Mouse (Mus musculus): ENCODE results near the gene Mef2a.
A peak's percentile ranks its signal among the peaks of the same experiment; 100 is the strongest.

The Mef2a gene

DNA sequence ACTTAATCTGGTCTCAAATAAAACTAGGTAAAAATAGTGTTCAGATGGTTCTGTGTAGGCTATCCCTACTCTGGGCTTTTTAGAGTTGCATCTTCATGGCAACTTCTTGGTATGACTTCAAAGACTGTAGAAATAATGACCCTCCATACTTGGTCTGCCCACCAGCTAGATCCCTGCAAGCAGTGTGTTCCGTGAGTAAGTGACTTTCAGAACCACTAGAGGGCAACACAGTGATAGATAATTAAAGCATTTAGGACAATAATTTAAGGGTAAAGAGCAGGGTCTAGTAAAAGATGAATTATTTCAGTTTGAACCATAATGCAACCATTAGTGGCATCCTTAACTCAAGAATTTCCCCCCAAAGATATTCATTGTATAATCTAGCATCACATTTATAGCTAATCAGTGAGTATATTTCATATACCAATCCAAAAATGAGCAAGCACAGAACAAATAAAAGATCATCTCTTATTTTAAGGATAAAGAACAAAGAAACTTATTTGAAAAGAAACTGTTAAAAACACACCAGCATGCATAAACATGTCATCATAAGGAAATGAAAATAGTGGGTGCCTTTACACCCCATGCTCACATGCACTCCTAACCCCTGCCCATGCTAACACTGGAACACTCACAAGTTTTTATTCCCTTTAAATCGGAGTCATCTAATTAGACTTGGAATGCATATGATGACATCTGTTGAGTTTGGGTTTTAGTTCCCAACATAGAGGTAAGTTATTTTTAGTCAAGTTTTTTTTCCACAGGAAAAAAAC is 129.4 kb downstream of the Mef2a start:
- no peak for DNase-seq

DNA sequence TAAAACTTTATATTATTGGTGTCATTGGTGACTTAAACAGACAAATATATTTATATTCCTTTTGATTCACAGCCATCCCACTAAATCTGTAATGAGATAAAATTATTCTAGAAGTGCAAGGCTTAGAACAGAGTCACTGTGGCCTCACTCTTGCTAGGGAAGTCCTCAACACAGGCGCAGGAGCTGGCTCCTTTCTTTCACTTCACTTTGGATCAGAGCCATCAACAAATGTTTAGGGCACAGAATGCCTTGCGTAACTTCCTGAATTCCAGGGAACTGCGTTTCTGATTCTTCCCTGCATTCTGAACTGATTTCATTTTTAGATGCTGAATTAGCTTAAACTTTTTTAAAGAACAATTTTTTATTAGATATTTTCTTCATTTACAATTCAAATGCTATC is 130.7 kb downstream of the Mef2a start:
- DNase-seq: no peak

DNA sequence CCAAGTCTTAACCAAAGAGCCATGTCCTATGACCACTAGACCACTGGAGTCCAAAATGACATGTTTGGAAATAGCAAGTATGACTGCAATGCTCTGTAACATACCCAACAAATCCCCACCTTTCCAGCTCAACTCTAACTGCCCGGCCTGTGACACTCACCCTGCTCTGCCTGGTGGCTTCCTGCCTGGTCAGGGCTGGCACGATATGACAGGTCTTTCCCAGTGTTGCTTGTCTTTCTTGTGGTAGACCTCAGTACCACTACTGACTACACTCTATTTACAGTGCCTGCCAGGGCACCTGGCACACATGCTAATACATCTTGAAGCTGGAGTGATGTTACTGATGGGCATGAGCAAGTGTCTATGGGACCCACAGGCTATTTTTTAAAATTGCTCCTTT is 134.9 kb downstream of the Mef2a start:
- no peak for DNase-seq

DNA sequence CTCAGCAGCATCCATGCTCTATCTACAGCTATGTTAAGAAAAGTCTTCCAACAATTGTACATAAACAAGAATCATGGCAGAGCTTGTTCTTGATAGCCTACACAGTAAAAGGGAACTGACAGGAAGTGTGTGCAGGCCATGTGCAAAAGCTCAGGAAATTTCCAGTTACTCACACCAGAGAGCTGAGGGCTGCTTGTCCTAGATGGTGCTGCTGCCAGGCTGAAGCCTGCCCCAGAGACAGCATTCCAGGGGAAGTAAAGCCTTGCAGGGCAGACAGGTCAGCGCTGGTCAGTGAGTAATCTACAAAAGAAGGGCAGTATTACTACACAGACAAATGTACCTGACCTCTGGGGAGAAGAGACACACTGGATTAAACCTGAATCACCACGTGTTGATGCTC is 136.3 kb downstream of the Mef2a start:
- no peak for DNase-seq

DNA sequence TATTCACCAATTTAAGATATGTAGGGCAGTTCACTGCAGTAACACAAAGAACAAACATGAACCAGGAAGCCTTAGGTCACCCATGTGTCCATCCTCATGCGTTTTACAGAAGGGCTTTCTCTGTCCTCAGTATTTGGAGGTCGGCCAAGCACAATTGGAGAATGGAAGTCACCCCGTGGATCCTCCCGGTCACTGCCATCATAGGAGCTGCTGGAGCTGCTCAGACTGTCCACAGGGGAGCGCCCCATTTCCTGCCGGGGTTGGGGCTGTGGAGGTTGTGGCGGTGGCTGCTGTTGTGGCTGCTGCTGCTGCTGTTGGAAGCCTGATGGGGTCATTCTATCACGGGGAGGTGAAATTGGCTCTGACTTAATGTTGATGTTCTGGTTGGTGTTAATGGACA is 137.9 kb downstream of the Mef2a start:
- DNase-seq: peak; percentile 13 to 29

DNA sequence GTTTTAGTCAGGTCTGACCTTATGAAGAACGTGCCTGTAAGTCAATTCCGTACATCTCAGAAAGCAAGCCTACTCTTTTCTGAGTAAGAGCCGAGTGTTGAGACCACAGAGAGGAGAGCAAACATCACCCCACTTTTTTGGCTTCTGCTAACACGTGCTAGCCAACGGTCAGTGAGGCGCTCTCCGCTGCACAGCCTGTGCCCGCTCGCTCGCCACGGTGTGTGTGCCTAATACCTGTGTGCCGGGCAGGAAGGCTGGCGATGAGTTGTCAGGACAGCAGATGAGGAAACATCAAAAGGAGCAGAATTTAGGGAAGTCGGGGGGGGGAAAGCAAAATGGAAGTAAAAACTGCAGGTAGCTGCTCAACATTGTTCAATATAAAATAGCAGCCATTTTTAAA is 140.2 kb downstream of the Mef2a start:
- no peak for DNase-seq

DNA sequence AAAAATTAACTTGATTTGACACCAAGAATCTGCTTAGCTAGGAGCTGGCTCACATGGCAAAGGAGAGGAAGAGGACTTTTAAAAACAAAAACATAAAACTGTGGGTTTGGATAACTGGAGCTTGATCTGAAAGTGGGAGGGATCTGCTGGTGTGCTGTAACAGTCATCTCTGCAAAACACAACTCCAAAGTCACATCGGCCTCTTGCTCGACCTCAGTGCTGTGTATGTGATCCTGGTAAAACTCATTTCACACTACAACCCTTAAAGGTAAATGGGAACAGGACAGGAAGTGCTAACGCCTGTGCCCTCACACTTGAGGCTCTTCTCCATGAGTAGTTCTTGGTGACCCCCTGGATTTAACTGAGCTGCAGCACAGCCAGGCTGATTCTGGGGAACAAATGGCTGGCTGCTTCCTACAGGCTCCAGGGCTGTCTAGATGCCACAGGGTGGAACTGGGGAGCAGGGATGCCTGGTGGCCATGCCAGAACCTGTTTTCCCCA is 142.0 kb downstream of the Mef2a start:
- peak in 1 of 2 experiments; percentile 20 for DNase-seq

DNA sequence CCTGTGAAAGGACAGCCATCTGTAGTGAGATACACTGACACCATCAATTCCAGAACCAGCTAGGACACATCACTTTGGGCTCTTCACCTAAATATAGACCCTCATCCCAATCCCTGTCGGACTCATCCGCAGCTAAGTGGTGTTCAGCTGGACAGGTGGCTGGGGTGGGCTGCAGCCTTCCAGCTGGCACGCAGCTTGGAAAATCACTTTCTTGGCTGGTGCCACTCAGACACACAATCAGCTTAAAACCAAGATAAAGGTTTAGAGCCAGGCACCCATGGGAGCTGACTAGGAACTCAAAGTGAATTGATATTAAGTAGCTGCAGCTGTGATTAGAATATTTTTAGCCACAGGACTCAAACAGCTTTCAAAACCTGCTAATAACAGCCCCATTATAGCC is 142.4 kb downstream of the Mef2a start:
- DNase-seq: peak in 1 of 2 experiments; percentile 0

DNA sequence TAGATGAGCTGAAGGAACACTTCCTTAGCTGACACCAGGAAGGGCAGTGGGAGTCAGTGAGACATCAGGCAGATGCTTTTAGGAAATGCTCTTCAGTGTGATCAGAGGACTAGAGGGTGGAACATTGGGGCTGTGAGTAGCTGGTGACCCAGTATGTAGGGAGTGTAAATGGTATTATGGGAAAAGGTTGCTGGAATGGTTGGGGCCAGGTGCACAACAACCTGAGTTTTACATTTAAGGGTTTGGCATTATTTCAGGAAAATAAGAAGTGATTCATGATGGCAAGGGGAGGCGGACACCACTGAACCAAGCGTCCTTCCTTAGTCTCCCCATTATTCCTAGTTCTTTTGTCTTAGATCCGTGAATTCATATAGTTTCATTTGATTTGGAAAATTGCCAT is 143.0 kb downstream of the Mef2a start:
- peak in 1 of 2 experiments; percentile 1 for DNase-seq

DNA sequence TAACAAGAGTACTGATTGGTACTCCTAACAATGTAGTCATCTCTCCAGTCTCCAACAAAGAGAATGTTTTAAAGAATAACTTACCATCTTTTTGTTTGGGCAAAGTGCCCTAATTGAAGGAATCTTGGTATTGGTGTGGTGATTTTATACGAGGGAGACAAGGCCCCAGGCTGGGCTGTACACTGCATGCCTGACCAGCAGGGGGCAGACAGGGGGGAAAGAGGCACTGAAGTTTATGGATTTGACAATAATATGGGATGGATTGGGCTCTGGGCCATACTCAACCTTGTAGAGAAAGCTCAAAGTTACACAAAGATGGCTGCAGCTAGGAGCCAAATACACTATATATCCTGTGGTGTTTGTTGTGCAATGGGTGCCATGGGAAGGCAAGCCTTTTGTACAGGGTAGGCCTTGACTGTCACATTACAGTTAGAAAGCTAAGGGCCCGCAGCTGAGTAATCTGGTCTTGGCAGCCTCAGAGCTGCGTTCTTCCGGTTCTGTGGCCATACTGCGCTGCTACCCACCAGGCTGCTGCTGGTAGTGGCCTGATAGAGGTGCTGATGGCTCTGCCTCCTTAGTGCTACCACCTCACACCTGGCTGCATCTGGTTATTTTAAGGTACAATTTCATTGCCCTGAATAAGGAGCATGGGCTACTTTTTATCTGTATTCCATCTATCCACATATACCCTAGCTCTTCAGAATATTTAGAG is 143.6 kb downstream of the Mef2a start:
- no peak for DNase-seq

DNA sequence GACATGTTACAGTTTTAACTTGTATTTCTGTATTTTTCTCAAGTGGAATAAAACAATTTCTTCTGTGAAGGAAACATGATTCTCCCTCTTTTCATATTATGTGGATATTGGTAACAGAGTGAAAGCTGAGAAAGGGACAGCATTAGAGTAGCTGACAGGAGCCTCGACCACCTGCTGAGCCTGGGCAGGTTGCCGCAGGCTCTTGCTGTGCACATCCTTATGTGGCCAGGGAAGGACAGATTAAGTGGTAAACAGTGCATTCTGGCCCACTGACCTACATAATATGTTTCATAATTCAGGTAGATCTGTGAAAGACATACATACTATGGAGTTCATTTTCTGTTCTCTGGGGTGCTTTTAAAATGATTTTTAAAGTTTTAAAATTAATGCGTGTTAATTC is 144.3 kb downstream of the Mef2a start:
- no peak for DNase-seq

DNA sequence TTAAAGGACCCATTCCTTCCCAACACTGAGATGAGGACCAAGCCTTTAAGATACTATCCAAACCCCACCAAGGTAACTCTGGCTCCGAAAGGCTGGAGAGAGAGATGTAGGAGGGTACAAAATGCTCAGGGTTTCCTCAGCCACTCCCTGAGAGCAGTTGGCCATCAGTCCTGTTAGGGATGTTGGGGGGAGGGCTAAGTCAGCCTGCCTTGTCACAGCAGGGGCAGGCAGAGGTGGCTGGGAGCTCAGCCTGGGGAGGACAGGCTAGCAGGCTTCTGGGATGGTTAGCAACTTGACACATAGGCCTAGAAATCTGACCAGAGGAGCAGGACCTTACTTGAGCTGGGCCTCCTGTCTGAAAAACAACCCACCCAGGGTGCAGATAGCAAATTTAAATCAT is 145.1 kb downstream of the Mef2a start:
- DNase-seq: no peak

DNA sequence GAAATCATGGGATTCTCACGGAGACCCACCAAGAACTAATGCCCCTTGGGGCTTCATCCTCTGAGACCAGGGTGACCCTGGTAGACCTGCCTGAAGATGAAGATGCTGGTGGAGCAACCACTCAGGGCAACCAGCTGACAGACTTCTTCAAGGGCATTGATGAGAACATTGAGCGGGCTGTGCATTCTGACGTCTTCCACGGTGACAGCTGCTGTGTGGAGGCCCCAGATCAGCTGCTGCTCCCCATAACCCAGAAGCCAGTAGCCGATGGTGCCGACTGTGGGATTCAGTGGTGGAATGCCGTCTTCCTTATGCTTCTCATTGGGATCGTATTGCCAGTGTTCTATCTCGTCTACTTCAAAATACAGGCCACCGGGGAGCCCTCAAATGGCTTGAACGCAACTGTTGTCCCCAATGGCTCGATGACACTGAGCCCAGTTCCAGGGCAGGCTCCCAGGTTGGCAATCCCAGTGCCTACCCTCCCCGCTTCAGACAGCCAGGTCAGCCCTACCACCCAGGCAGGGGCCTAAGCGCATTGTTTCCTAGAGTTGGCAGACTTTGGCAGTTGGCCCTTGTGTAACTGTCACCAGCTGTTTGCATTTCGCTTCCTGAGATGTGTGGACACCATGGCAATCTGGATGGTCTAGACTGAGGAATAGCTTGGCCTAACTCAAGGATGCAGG is 146.6 kb downstream of the Mef2a start:
- DNase-seq: no peak

DNA sequence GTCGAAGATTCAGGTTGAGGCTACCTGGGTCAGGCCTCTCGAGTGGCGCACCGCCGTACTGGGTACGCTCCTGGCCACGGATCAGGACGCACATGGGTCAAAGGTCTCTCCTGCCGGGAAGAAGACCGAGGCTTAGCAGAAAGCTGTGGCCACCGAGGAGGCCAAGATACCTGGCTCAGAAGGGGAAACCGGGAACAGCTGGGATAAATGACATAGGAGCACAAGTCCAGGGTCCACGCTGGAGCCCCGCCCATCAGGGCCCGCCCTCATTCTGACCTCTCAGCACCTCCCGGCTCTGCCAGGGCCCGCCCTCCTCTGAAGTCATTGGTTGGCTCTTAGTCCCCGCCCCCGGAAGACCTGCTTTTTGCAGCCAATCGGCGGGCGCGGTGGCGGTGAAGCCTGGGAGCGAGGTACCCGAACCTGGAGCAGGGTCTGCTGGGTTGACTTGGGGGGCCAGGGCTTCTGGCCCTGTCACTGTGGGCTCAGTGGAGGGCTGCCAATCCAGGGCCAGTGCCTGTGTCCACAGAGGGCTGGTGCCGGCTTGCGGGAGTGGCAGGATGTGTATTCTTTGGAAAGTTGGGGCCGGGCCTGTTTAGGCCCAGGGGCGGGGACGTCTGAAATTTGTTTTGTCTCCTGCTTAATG is 150.3 kb downstream of the Mef2a start, which contains the start of gene Lysmd4:
Lysmd4 (plus strand) TSS at position 325 of the 643 bp plus-strand sequence.
- peak; percentile 99 for DNase-seq

DNA sequence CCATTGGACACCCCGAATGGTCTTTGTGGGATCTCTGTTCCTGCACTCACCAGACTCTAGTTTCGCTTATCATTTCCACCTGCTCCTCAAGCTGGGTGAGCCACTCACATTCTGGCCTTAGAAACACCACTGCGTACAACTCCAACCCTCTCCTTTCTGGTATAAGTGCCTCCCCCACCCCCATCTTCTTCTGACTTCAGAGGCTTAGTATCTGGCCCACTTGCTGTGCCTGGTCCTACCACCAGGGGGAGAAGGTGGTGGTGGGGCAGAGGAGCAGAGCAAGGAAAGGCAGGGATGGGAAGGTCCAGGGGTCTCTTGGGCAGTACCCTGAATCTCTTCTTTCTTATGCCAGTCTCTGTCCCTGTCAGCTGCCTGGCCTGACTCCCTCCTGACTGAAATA is 155.6 kb downstream of the Mef2a start:
- DNase-seq: peak; percentile 22 to 70

DNA sequence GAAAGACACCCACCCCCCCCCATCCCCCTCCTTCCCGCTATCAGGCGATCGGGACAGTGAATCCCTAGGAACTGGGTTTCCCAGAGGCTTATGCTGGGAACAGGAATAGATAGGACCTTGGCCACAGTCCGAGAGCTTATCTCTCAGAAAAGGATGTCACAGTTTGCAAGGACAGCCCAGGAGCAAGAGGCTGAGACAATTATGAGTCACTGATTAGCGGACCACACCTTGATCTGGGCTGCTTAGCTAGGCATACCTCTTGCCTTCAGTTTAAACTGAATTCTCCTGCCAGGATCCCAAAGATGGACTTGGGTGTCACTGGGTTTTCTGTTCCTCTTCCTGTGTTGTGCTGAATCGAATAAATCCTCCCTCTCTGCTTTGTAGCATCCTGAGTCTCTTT is 156.3 kb downstream of the Mef2a start:
- DNase-seq: no peak

DNA sequence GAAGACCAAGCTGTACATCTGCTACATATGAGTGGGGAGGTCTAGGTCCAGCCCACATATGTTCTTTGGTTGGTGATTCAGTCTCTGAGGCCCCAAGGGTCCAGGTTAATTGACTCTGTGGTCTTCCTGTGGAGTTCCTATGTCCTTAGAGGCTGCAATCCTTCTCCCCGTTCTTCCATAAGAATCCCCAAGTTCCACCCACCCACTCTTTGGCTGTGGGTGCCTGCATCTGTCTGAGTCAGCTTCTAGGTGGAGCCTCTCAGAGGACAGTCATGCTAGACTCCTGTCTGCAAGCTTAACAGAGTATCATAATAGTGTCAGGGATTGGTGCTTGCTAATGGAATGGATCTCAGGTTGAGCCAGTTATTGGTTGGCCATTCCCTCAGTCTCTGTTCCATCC is 159.1 kb downstream of the Mef2a start:
- no peak for DNase-seq

DNA sequence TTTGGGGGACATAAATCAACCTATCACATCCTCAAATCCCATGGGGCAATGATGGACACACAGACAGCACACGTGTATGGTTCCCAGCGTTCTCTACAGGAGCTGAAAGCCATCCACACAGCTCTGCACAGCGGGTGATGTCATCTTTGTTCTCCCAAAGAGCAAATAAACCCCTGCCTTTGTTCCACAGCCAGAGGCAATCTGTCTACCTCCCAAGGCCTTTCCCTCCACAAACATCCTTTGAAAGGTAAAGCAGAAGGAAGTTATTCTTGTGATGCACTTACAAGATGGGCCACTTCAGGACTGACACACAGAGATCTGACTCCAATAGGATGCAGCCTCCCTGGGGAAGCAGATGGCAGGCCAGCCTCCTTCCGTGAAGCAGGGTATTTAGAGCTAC is 160.7 kb downstream of the Mef2a start:
- DNase-seq: no peak

DNA sequence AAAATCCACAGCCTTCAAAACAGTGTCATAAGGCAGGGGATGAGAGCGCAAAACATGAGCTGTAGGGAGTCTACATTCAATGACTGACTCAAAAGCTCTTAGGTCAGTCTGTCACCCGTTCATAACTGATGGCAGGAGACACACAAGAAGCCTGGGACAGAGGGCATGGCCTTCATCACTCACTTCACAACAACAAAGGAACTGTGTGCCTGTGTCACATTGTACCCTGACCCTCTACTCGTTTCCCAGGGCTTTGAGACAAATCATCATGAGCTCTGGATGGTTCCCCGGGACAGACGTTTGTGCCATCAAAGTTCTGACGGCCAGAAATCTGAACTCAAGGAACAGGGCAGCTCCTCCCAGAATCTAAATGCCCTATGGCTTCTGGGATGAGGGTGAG is 161.3 kb downstream of the Mef2a start:
- no peak for DNase-seq

DNA sequence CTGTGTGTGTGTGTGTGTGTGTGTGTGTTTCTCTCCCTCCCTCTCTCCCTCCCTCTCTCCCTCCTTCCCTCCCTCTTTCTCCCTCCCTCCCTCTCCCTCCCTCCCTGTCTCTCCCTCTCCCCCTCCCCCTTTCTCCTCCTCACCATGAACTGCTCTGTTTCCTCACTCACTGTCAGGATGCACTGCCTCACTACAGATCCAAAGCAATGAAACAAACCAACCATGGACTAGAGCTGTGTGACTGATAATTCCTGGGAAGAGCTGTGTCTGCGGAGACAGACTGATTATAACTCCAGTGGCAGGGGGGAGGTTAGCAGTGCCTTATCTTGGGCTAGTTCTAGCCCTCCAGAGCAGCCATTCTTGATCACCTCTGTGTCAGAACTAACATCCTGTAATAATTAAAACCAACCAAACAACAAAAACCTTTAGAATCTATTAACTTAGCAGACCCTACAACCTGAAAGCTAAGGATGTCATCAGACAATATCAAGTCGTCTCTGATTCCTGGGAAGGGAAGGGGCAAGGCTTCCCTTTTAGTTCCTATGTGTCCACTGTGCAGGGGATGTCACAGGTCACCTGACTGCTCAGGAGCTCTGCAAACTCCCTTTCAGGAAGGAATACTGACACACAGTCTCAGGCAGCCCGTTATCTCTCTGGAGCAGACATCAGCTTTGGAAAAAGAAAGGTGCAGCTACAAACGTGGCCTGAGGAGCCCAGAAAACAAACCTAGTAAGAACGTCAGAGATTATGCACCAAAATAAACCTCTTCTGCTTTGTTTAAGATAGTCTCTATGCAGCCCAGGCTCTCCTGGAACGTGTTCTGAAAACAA is 162.4 kb downstream of the Mef2a start:
- no peak for DNase-seq

DNA sequence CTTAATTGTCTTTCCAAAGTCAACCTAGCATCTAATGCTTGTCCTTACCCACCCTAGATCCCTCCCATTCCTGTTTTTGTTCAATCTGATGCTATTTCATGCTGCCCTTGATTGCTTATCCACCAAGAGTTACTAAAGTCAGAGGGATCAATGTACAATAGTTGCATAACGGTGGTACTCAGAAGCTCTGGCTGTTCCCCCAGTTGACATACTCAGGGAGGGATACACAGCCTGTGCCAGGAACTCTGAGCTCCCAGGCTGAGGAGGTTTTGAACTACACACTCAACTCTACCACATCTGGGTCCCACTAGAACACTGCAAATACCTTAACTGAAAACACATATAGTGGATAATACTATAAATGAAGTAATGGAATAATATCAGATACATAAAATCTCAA is 164.3 kb downstream of the Mef2a start:
- no peak for DNase-seq

DNA sequence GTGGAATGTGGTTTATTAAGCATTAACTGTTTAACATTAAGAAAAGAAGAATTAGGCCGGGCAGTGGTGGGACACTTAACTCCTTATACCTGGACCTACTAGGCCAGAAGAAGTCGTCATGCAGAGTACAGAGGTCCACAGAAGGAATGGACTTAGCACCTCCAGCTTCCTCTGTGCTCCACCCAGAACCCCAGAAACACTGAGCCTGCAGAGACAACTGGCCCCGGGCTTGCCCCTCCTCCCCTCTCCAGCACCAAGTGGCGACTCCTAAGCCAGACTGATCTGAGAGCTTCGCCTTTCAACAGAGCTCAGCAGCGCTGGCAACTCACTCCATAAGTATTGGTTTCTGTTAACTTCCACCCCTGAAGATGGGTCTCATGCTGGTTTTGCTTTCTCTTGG is 165.0 kb downstream of the Mef2a start:
- peak; percentile 48 to 60 for DNase-seq
